Mouse (Mus musculus): ENCODE results near the gene Tbc1d22a. TPM values are rescaled to one million over a fixed set of nuclear protein-coding genes. Genes with fewer than 3 reads are reported as not detected.

Gene Tbc1d22a
- polyA plus RNA-seq, 1 experiment from 2014 or later: 11.6 TPM

- Histone ChIP-seq H3K4me2 (ENCODE audit: low read length) (no peak overlapping the region), H3K9me3 (ENCODE audit: control insufficient read depth, low read length) (no peaks in the 10 kb centered on the region), H3K36me3 (ENCODE audit: control insufficient read depth, insufficient read depth) (no peaks in the 10 kb centered on the region), H3K4me1 (replicated peaks; ENCODE audit: control insufficient read depth, insufficient read depth, low read length) (no peaks in the 10 kb centered on the region; the same call in 1 of the 2 replicates), H3K4me3 (replicated peaks; ENCODE audit: low read length) (no peak overlapping the region), H3K27ac (ENCODE audit: low read length) (no peak overlapping the region), H3K9ac (replicated peaks; ENCODE audit: low read depth, low read length) (no peak overlapping the region), H3K27me3 (replicated peaks; ENCODE audit: control insufficient read depth, insufficient read depth, low read length) (no peaks in the 10 kb centered on the region)
- WGBS: 73% methylated on average over 7 of the region's 7 CpGs
- ATAC-seq: no peak
Observed at GRCm38 (mm10) chr15:86508406-86509176, 294.3 kb downstream of the Tbc1d22a start.

- Histone ChIP-seq H3K27ac (ENCODE audit: low read length) (no peak overlapping the region), H3K9me3 (ENCODE audit: control insufficient read depth, low read length) (no peaks in the 10 kb centered on the region), H3K27me3 (replicated peaks; ENCODE audit: control insufficient read depth, insufficient read depth, low read length) (no peaks in the 10 kb centered on the region), H3K9ac (replicated peaks; ENCODE audit: low read depth, low read length) (no peak overlapping the region), H3K4me2 (ENCODE audit: low read length) (no peak overlapping the region), H3K4me3 (replicated peaks; ENCODE audit: low read length) (no peak overlapping the region), H3K36me3 (ENCODE audit: control insufficient read depth, insufficient read depth) (no peaks in the 10 kb centered on the region), H3K4me1 (replicated peaks; ENCODE audit: control insufficient read depth, insufficient read depth, low read length) (no peaks in the 10 kb centered on the region; the same call in 1 of the 2 replicates)
- WGBS: 78% methylated on average over 6 of the region's 6 CpGs
- ATAC-seq: no peak
Observed at GRCm38 (mm10) chr15:86509601-86510000, 295.3 kb downstream of the Tbc1d22a start.

GRCm38 (mm10) chr15:86511181-86511580, 296.9 kb downstream of the Tbc1d22a start:
- no peak for ATAC-seq
- H3K9me3 ChIP-seq (ENCODE audit: control insufficient read depth, low read length): no peaks in the 10 kb centered on the region
- H3K36me3 ChIP-seq (ENCODE audit: control insufficient read depth, insufficient read depth): no peaks in the 10 kb centered on the region
- H3K4me1 ChIP-seq (replicated peaks; ENCODE audit: control insufficient read depth, insufficient read depth, low read length): no peaks in the 10 kb centered on the region; the same call in 1 of the 2 replicates
- H3K27ac ChIP-seq (ENCODE audit: low read length): no peak overlapping the region
- 77% methylated on average over 7 of the region's 7 CpGs for WGBS
- no peaks in the 10 kb centered on the region for H3K27me3 ChIP-seq (replicated peaks; ENCODE audit: control insufficient read depth, insufficient read depth, low read length)
- no peak overlapping the region for H3K9ac ChIP-seq (replicated peaks; ENCODE audit: low read depth, low read length)
- no peak overlapping the region for H3K4me3 ChIP-seq (replicated peaks; ENCODE audit: low read length)
- H3K4me2 ChIP-seq (ENCODE audit: low read length): no peak overlapping the region

- no peak for ATAC-seq
- H3K4me3 ChIP-seq (replicated peaks; ENCODE audit: low read length): no peak overlapping the region
- no peaks in the 10 kb centered on the region for H3K9me3 ChIP-seq (ENCODE audit: control insufficient read depth, low read length)
- H3K4me1 ChIP-seq (replicated peaks; ENCODE audit: control insufficient read depth, insufficient read depth, low read length): no peaks in the 10 kb centered on the region; the same call in 1 of the 2 replicates
- H3K9ac ChIP-seq (replicated peaks; ENCODE audit: low read depth, low read length): no peak overlapping the region
- 84% methylated on average over 5 of the region's 5 CpGs for WGBS
- no peaks in the 10 kb centered on the region for H3K27me3 ChIP-seq (replicated peaks; ENCODE audit: control insufficient read depth, insufficient read depth, low read length)
- H3K4me2 ChIP-seq (ENCODE audit: low read length): no peak overlapping the region
- H3K36me3 ChIP-seq (ENCODE audit: control insufficient read depth, insufficient read depth): no peaks in the 10 kb centered on the region
- H3K27ac ChIP-seq (ENCODE audit: low read length): no peak overlapping the region
Observed at GRCm38 (mm10) chr15:86513336-86513735, 299.1 kb downstream of the Tbc1d22a start.

GRCm38 (mm10) chr15:86520201-86520600, 305.9 kb downstream of the Tbc1d22a start:
- H3K4me2 ChIP-seq (ENCODE audit: low read length): no peak overlapping the region
- no peak overlapping the region for H3K27ac ChIP-seq (ENCODE audit: low read length)
- no peaks in the 10 kb centered on the region for H3K27me3 ChIP-seq (replicated peaks; ENCODE audit: control insufficient read depth, insufficient read depth, low read length)
- no peak overlapping the region for H3K9ac ChIP-seq (replicated peaks; ENCODE audit: low read depth, low read length)
- H3K9me3 ChIP-seq (ENCODE audit: control insufficient read depth, low read length): no peaks in the 10 kb centered on the region
- no peak overlapping the region for H3K4me3 ChIP-seq (replicated peaks; ENCODE audit: low read length)
- no peaks in the 10 kb centered on the region for H3K4me1 ChIP-seq (replicated peaks; ENCODE audit: control insufficient read depth, insufficient read depth, low read length)
- H3K36me3 ChIP-seq (ENCODE audit: control insufficient read depth, insufficient read depth): no peaks in the 10 kb centered on the region
- no peak for ATAC-seq
- WGBS: 63% methylated on average over 4 of the region's 4 CpGs

- no peak overlapping the region for H3K4me2 ChIP-seq (ENCODE audit: low read length)
- H3K27ac ChIP-seq (ENCODE audit: low read length): no peak overlapping the region
- H3K9me3 ChIP-seq (ENCODE audit: control insufficient read depth, low read length): no peaks in the 10 kb centered on the region
- no peak for ATAC-seq
- H3K27me3 ChIP-seq (replicated peaks; ENCODE audit: control insufficient read depth, insufficient read depth, low read length): no peaks in the 10 kb centered on the region
- 86% methylated on average over 6 of the region's 6 CpGs for WGBS
- H3K4me1 ChIP-seq (replicated peaks; ENCODE audit: control insufficient read depth, insufficient read depth, low read length): no peaks in the 10 kb centered on the region
- no peak overlapping the region for H3K9ac ChIP-seq (replicated peaks; ENCODE audit: low read depth, low read length)
- no peaks in the 10 kb centered on the region for H3K36me3 ChIP-seq (ENCODE audit: control insufficient read depth, insufficient read depth)
- no peak overlapping the region for H3K4me3 ChIP-seq (replicated peaks; ENCODE audit: low read length)
Observed at GRCm38 (mm10) chr15:86535356-86535755, 321.1 kb downstream of the Tbc1d22a start.

GRCm38 (mm10) chr15:86542371-86542770, 328.1 kb downstream of the Tbc1d22a start:
- ATAC-seq: no peak
- WGBS: 67% methylated on average over 3 of the region's 3 CpGs
- H3K27me3 ChIP-seq (replicated peaks; ENCODE audit: control insufficient read depth, insufficient read depth, low read length): no peaks in the 10 kb centered on the region
- no peak overlapping the region for H3K4me3 ChIP-seq (replicated peaks; ENCODE audit: low read length)
- no peak overlapping the region for H3K4me2 ChIP-seq (ENCODE audit: low read length)
- no peaks in the 10 kb centered on the region for H3K9me3 ChIP-seq (ENCODE audit: control insufficient read depth, low read length)
- no peaks in the 10 kb centered on the region for H3K36me3 ChIP-seq (ENCODE audit: control insufficient read depth, insufficient read depth)
- no peak overlapping the region for H3K9ac ChIP-seq (replicated peaks; ENCODE audit: low read depth, low read length)
- no peaks in the 10 kb centered on the region; the same call in none of the 2 replicates for H3K4me1 ChIP-seq (replicated peaks; ENCODE audit: control insufficient read depth, insufficient read depth, low read length)
- no peak overlapping the region for H3K27ac ChIP-seq (ENCODE audit: low read length)

- 97% methylated on average over 1 of the region's 1 CpGs for WGBS
Observed at GRCm38 (mm10) chr15:86544122-86544795, 330.0 kb downstream of the Tbc1d22a start.

More at GRCm38 (mm10) chr15:86544122-86544795, 330.0 kb downstream of the Tbc1d22a start:
- Histone ChIP-seq H3K4me2 (ENCODE audit: low read length) (no peak overlapping the region), H3K9me3 (ENCODE audit: control insufficient read depth, low read length) (peaks cover 4% of the 10 kb centered on the region; the same call in 1 of the 2 replicates), H3K36me3 (ENCODE audit: control insufficient read depth, insufficient read depth) (no peaks in the 10 kb centered on the region), H3K9ac (replicated peaks; ENCODE audit: low read depth, low read length) (no peak overlapping the region), H3K27ac (ENCODE audit: low read length) (no peak overlapping the region), H3K27me3 (replicated peaks; ENCODE audit: control insufficient read depth, insufficient read depth, low read length) (no peaks in the 10 kb centered on the region), H3K4me3 (replicated peaks; ENCODE audit: low read length) (no peak overlapping the region), H3K4me1 (replicated peaks; ENCODE audit: control insufficient read depth, insufficient read depth, low read length) (no peaks in the 10 kb centered on the region; the same call in none of the 2 replicates)
- no peak for ATAC-seq
